Mouse (Mus musculus) kidney, embryonic 15.5 days (tissue): ENCODE results near the gene Sox11. TPM values are rescaled to one million over a fixed set of nuclear protein-coding genes. Genes with fewer than 3 reads are reported as not detected.

Experiments
- ATAC-seq: fragments of 200-750 bp; cut with Nextera tagmentation; replicated peaks from 2 replicates; pipeline ENCODE4 v1.8.0; 2017; ENCODE audit warnings: moderate TSS enrichment; ENCODE audit not compliant: low FRiP score
- H3K27ac ChIP-seq: fragments of 300-500 bp; sonication (generic); 2 replicates; pipeline ENCODE4 v1.5.1; 2015; ENCODE audit warnings: mild to moderate bottlenecking, inconsistent platforms
- H3K27me3 ChIP-seq: fragments of 300-500 bp; sonication (generic); 2 replicates; pipeline ENCODE4 v1.6.1; 2015; ENCODE audit warnings: inconsistent platforms
- H3K36me3 ChIP-seq: fragments of 300-500 bp; sonication (generic); 2 replicates; pipeline ENCODE4 v1.6.1; 2015; ENCODE audit warnings: inconsistent platforms
- H3K4me1 ChIP-seq: fragments of 300-500 bp; sonication (generic); 2 replicates; pipeline ENCODE4 v1.6.1; 2015; ENCODE audit warnings: inconsistent platforms
- H3K4me2 ChIP-seq: fragments of 300-500 bp; sonication (generic); 2 replicates; pipeline ENCODE4 v1.6.1; 2015; ENCODE audit warnings: moderate library complexity, mild to moderate bottlenecking, inconsistent platforms
- H3K4me3 ChIP-seq: fragments of 300-500 bp; sonication (generic); replicated peaks from 2 replicates; pipeline ENCODE4 v1.5.1; 2015; ENCODE audit warnings: mild to moderate bottlenecking, inconsistent platforms
- H3K9ac ChIP-seq: fragments of 300-500 bp; sonication (generic); 2 replicates; pipeline ENCODE4 v1.6.1; 2015; ENCODE audit warnings: mild to moderate bottlenecking, inconsistent platforms
- H3K9me3 ChIP-seq: fragments of 300-500 bp; sonication (generic); replicated peaks from 2 replicates; pipeline ENCODE4 v1.6.1; 2016; ENCODE audit warnings: inconsistent platforms
- WGBS: fragments of 180-500 bp; shearing (Covaris S2); methylation state at CpG from one replicate; pipeline ENCODE4 v1.1.7; 2015; ENCODE audit warnings: mixed read lengths; 5-methylcytosine and 5-hydroxymethylcytosine counted together
- polyA plus RNA-seq: library from polyadenylated mRNA; unstranded; fragments of >200 nt; fragmentation: Nextera tagmentation; extraction: Ambion mirVana; gene quantifications from 2 replicates; pipeline ENCODE4 v1.2.1, GENCODE M21; 2015

Sox11 gene
- polyA plus RNA-seq, 1 experiment from 2014 or later: 71.1 TPM

DNA sequence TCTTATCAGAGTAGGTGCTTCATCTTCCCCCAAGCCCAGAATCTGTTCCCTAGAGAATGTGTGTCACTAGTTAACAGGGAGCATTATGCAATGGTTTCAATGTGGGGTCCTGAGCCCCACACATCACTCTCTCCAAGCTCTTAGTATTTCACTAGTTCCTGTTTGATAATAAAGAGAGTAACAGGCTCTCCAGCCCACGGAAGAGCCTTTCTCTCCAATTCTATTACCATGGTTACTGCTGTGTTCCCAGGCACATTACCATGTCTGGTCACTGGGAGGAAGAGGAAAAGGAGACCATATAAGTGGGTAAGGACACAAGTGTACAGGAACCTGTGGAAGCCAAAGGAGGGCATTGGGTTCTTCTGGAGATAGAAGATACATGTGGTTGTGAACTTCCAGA lies 19.0 kb downstream of the Sox11 start:
- Histone ChIP-seq H3K4me2 (no peak overlapping the region), H3K4me1 (no peaks in the 10 kb centered on the region; the same call in 1 of the 2 replicates), H3K36me3 (no peaks in the 10 kb centered on the region), H3K27ac (no peak overlapping the region), H3K9me3 (no peaks in the 10 kb centered on the region), H3K4me3 (no peak overlapping the region), H3K27me3 (no peaks in the 10 kb centered on the region), H3K9ac (no peak overlapping the region)
- 61% methylated on average over 1 of the region's 1 CpGs for whole genome bisulfite sequencing
- no peak for ATAC-seq

DNA sequence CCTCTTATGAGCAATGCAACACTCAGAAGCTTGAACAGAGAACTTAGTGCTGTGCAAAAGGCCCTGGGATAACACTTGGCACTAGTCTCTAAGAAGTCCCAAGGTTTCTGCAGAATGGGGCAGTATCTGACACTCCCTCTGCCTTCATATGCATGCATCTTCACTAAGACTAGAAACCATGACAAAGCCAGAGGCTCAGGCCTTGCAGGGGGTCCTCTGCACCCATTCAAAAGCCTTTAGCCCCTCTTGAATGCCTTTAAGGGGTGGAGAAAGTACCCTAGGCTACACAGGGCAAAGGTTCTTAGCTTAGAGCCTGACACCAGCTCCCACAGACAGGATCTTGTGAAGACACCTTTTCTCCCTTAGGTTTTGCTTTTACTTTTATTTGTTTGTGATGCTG lies 21.7 kb downstream of the Sox11 start:
- Histone ChIP-seq H3K27me3 (no peaks in the 10 kb centered on the region), H3K9me3 (no peaks in the 10 kb centered on the region), H3K4me2 (no peak overlapping the region), H3K4me3 (no peak overlapping the region), H3K4me1 (no peaks in the 10 kb centered on the region), H3K36me3 (no peaks in the 10 kb centered on the region), H3K27ac (no peak overlapping the region), H3K9ac (no peak overlapping the region)
- no peak for ATAC-seq

DNA sequence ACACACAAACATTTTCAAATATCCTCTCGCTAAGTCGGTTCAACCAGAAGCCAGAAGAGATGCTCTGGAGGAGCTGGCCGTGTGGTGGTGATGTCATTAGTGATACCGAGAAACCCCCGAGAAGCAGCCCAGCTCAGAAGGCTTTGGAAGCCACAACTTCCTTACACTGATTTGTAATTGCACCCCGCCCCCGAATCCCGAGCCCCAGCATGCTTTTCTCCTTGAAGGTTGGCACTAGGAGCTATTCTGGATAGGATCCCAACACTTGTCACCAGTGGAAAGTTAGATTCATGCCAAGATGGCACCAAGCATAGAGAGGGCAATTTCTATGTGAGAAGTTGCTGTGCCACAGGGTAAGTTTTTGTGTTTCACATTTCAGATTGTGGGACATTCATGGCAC lies 29.4 kb downstream of the Sox11 start:
- Histone ChIP-seq H3K36me3 (no peaks in the 10 kb centered on the region), H3K27ac (no peak overlapping the region), H3K9ac (no peak overlapping the region), H3K4me3 (no peak overlapping the region), H3K27me3 (no peaks in the 10 kb centered on the region), H3K9me3 (no peaks in the 10 kb centered on the region), H3K4me1 (peaks cover 29% of the 10 kb centered on the region), H3K4me2 (no peak overlapping the region)
- no peak for ATAC-seq
- WGBS: 81% methylated on average over 8 of the region's 8 CpGs

DNA sequence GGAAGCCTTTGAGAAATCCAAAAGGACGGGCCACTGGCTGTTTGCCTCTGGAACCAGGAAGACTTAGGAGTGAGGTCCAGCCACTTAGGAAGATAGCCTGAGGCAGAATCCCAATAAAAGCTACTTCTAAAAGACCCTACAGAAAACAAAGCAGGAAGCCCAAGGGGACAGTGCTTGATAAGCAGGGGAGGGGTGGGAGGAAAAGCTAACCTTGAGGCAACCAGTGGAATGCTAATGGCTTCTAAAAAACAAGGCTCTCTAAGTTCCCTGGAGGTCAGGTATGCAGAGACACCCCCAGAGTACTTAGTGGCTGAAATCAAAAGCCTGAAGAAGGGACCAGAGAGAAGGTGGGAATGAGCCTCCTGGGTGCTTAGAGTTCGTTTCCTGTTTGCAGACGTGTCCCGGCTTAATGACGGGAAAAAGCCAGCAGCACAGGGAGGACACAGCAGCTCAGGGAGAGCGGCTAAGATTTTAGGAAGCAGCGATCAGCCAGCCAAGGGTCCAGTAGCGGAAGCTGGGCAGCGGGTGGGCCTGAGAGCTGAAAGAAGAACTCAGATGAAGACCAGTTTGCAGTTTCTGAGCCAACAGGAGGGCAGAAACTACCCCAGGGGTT lies 30.4 kb downstream of the Sox11 start:
- Histone ChIP-seq H3K9ac (no peak overlapping the region), H3K4me3 (no peak overlapping the region), H3K4me1 (peaks cover 29% of the 10 kb centered on the region), H3K27me3 (no peaks in the 10 kb centered on the region), H3K36me3 (no peaks in the 10 kb centered on the region), H3K9me3 (no peaks in the 10 kb centered on the region), H3K4me2 (peak overlapping the region; percentile 32), H3K27ac (peak overlapping the region; percentile 66)
- WGBS: 20% methylated on average over 9 of the region's 9 CpGs
- ATAC-seq: 0 out of 2 replicates have a peak, but pooled peaks have one; percentile 33

DNA sequence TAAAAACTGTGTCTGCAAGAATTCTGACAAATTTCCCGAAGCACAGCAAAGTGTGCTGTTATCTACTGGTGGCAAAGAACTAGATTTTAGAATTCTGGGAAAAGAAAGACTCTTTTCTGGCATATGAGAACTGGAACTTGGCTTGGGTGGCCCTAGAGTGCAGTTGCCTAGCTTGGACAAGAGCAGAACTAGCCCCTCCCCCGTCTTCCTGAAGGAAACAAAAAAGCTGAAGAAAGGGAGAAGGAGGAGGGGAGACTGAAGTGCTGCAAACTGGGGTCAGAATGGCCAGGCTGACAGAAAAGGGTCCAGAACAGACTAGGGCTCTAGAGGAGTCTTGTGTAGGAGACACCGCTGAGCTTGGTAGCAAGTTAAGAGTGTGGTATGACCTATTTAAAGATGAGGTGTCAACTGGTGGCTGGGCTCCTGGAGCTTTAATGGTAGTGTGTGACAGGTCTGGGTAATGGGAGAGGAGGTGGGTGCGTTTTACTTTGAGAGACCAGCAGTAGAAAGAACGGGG lies 31.0 kb downstream of the Sox11 start:
- Histone ChIP-seq H3K4me1 (peaks cover 29% of the 10 kb centered on the region), H3K4me3 (no peak overlapping the region), H3K27ac (no peak overlapping the region), H3K36me3 (no peaks in the 10 kb centered on the region), H3K4me2 (no peak overlapping the region), H3K9ac (no peak overlapping the region), H3K9me3 (no peaks in the 10 kb centered on the region), H3K27me3 (no peaks in the 10 kb centered on the region)
- WGBS: 34% methylated on average over 5 of the region's 5 CpGs
- ATAC-seq: no peak

DNA sequence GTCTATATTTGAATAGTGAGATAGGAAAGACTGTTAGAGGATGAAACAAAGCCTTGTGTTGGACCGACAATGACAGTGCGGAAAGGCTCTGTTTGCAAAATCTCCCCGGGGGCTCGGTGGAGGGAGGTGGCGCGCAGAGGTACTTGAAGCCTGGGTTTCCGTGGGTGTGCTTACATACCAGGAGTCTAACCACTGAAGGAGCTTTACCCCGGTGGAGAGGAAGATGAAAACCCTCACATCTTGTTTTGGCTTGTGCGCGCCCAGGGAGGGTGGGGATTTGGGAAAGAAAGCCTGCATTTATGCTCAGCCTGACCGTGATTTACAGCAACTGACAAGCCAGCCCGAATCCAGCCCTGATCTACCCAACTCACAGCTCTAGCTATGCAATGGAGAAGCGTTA lies 31.7 kb downstream of the Sox11 start:
- ATAC-seq: no peak
- 60% methylated on average over 13 of the region's 13 CpGs for WGBS
- H3K4me2 ChIP-seq: no peak overlapping the region

DNA sequence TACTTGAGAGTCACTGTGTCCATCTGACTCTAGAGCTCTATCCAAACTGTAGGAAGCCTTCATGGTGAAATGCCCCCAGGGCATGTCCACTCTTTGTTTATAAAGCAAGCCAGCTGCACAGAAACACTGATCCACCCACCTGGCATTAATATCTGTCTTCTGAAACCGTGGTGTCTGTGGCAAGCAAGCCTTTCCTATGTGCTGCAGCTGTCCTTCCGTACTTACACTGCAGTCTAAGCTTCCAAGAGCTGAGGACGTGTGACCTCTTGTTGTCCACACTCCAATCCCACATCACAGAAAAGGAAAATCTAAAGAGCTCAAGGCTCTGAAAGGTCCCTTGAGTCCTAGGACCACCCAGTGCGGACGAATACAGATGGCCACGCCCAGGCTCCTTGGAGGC lies 32.4 kb downstream of the Sox11 start:
- no peaks in the 10 kb centered on the region for H3K36me3 ChIP-seq
- no peaks in the 10 kb centered on the region for H3K9me3 ChIP-seq
- H3K4me1 ChIP-seq: peaks cover 34% of the 10 kb centered on the region
- no peak overlapping the region for H3K4me3 ChIP-seq
- H3K27ac ChIP-seq: no peak overlapping the region
- 0 out of 2 replicates have a peak, but pooled peaks have one; percentile 12 for ATAC-seq
- WGBS: 74% methylated on average over 6 of the region's 6 CpGs
- no peak overlapping the region for H3K4me2 ChIP-seq
- H3K27me3 ChIP-seq: no peaks in the 10 kb centered on the region
- no peak overlapping the region for H3K9ac ChIP-seq

More for the DNA sequence above, 31.7 kb downstream of the Sox11 start:
- H3K4me1 ChIP-seq: peaks cover 29% of the 10 kb centered on the region
- no peaks in the 10 kb centered on the region for H3K27me3 ChIP-seq
- H3K36me3 ChIP-seq: no peaks in the 10 kb centered on the region
- no peak overlapping the region for H3K9ac ChIP-seq
- no peaks in the 10 kb centered on the region for H3K9me3 ChIP-seq
- no peak overlapping the region for H3K27ac ChIP-seq
- no peak overlapping the region for H3K4me3 ChIP-seq

DNA sequence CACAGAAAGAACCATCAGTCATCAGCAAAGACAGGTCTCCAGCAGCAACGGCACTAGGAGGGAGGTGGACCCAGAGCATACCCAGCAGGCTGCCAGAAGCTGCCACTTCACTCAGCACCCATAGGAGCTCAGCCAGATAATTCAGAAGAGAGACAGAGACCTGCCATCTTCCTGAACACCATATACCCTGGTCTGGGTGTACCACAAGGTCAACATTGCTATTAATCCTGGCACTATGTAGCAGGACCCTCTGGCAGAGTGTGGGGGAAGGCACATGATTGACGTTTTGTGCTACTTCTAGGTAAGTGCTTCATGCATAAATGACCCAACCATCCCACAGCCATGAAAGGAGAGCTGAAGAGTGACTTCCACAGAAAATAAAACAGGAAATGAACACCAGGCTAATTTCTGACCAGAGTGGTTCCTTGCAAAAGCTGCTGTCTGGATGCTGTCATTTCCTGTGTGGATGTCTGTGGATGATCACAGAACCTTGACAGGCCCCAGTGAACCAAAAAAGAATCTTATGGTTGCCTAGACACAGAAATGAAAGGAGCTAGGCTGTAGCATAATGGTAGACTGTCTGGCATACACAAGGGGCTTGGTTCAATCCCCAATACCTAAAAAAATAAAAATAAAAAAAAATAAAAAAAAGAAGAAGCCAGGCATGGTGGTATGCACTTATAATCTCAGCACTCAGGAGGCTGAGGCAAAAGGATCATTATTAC lies 37.5 kb downstream of the Sox11 start:
- H3K27me3 ChIP-seq: no peaks in the 10 kb centered on the region
- H3K9ac ChIP-seq: no peak overlapping the region
- peak; percentile 60 for ATAC-seq
- H3K9me3 ChIP-seq: no peaks in the 10 kb centered on the region
- H3K4me1 ChIP-seq: peaks cover 15% of the 10 kb centered on the region
- H3K4me3 ChIP-seq: no peak overlapping the region
- WGBS: 14% methylated on average over 2 of the region's 2 CpGs
- H3K36me3 ChIP-seq: no peaks in the 10 kb centered on the region
- H3K4me2 ChIP-seq: no peak overlapping the region
- peak overlapping the region; percentile 67; the same call in 1 of the 2 replicates for H3K27ac ChIP-seq

DNA sequence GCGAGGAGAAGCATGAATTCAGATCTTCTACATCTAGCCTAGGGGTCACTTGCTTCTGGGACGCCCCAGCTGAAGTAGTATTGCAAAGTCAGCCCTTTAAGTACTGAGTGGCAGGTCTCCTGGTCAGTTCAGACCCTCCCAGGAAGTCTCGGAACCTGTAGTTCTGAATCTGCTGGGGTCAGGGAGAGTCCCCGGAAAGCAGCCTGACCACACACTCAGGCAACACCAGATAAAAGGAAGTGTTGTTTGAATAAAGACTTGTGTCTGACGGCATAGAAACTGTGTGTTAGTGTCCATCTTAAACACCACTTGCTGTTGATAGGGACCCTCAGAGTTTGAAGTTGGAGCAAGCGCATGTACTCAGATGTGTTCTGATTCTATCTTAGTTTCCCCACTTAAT lies 39.2 kb downstream of the Sox11 start:
- H3K4me3 ChIP-seq: no peak overlapping the region
- H3K9me3 ChIP-seq: no peaks in the 10 kb centered on the region
- H3K9ac ChIP-seq: no peak overlapping the region
- ATAC-seq: no peak
- no peaks in the 10 kb centered on the region for H3K27me3 ChIP-seq
- no peak overlapping the region for H3K27ac ChIP-seq
- 68% methylated on average over 6 of the region's 6 CpGs for WGBS
- H3K4me2 ChIP-seq: no peak overlapping the region
- peaks cover 11% of the 10 kb centered on the region for H3K4me1 ChIP-seq
- H3K36me3 ChIP-seq: no peaks in the 10 kb centered on the region

DNA sequence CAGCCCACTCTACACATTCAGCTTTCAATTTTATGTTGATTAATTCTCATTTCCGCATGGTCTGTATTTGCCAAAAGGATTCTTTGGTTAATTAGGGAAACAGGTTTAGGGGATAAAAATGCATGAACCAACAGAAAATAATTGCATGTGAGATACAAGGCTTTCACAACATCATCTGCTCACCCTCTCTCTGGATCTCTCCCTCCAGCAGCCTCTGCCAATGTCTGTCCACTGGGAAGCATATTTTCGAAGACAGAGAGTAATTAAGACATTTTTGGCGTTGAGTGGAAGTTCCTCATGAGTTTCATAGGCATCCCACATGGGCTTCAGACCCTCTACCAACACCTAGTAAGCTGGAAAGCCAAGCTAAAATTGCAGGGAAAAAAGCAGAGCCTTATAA lies 43.7 kb downstream of the Sox11 start:
- H3K27me3 ChIP-seq: no peaks in the 10 kb centered on the region
- H3K4me2 ChIP-seq: no peak overlapping the region
- WGBS: 81% methylated on average over 3 of the region's 3 CpGs
- no peak for ATAC-seq
- H3K36me3 ChIP-seq: no peaks in the 10 kb centered on the region
- H3K27ac ChIP-seq: no peak overlapping the region
- H3K9ac ChIP-seq: no peak overlapping the region
- H3K4me1 ChIP-seq: peaks cover 5% of the 10 kb centered on the region; the same call in 1 of the 2 replicates
- H3K9me3 ChIP-seq: no peaks in the 10 kb centered on the region
- H3K4me3 ChIP-seq: no peak overlapping the region

DNA sequence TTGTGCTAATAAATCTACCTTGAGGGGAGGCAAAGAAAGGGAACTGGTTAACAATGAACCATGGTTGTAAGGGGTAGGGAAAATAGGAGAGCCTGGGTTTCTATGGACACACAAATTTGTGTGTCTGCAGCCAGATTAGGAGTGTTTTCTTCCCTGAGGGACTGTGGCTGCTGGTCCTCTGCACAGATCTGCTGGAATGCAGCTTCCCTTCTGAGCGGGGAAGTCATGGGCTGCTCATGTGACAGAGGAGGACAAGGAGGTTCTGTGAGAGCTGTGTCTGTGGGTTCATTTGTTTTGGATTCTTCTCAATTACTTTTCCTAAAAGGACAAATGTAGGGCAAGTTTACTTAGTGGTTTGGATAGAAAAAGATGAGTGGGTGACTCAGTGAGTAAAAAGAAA lies 48.2 kb downstream of the Sox11 start:
- H3K27ac ChIP-seq: no peak overlapping the region
- 21% methylated on average over 1 of the region's 1 CpGs for WGBS
- H3K4me2 ChIP-seq: no peak overlapping the region
- no peaks in the 10 kb centered on the region for H3K36me3 ChIP-seq
- no peaks in the 10 kb centered on the region for H3K9me3 ChIP-seq
- ATAC-seq: no peak
- no peak overlapping the region for H3K4me3 ChIP-seq
- H3K27me3 ChIP-seq: no peaks in the 10 kb centered on the region
- peaks cover 7% of the 10 kb centered on the region; the same call in 1 of the 2 replicates for H3K4me1 ChIP-seq
- no peak overlapping the region for H3K9ac ChIP-seq

DNA sequence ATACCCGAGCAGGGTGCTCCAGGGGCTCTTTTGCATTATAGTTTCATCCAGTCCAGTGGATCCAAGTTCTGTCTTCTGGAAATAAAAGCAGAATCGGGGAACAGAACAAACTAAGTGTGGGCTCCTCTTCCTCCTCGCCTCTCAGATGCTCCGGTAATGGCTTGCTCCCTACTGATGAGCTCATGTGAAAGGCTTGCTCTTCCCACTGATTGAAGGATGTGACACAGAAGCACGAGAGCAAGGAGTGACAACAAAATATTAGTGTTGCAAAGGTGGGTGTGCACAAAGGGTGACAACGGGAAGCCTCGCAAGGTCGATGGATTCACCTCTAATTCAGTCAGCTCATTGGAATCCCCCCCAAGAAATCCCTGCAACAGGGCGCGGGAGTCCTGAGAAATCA lies 48.6 kb downstream of the Sox11 start:
- 54% methylated on average over 10 of the region's 10 CpGs for WGBS
- Histone ChIP-seq H3K27me3 (no peaks in the 10 kb centered on the region), H3K4me1 (peaks cover 7% of the 10 kb centered on the region; the same call in 1 of the 2 replicates), H3K4me3 (no peak overlapping the region), H3K9ac (no peak overlapping the region), H3K27ac (no peak overlapping the region), H3K9me3 (no peaks in the 10 kb centered on the region), H3K4me2 (no peak overlapping the region), H3K36me3 (no peaks in the 10 kb centered on the region)
- ATAC-seq: no peak
